In genomic region chr16:18203430-18204091, GRCm38 (mm10) we compare ENCODE assay signal across 26 mouse cellular contexts. TPM values are rescaled to one million over a fixed set of nuclear protein-coding genes. Genes with fewer than 3 reads are reported as not detected.
DNase-seq lines count a peak whose midpoint lies in the region; ATAC-seq lines count a peak whose summit lies in the region.
"Had no signal": no experiment of that assay in that cellular context is flagged by ENCODE, and none has a peak within 500 bp of the region (broad histone marks: within the 10 kb centered on the region; RNA-seq: fewer than 3 reads in every experiment).

No protein-coding gene starts in this region.

- no peaks in the 10 kb centered on the region for H3K9me3 ChIP-seq in hindbrain, embryonic 12.5 days (replicated peaks)
- no peaks in the 10 kb centered on the region for H3K9me3 ChIP-seq in hindbrain, embryonic 14.5 days (ENCODE audit: control insufficient read depth, low read length)
- no peaks in the 10 kb centered on the region for H3K9me3 ChIP-seq in limb, embryonic 11.5 days (ENCODE audit: control insufficient read depth, low read length)
- H3K9me3 ChIP-seq: forebrain, embryonic 10.5 days; heart, embryonic 15.5 days; limb, embryonic 13.5 days; liver, embryonic 12.5 days had no signal

- no peak overlapping the region for H3K9ac ChIP-seq in hindbrain, embryonic 12.5 days
- H3K9ac ChIP-seq in hindbrain, embryonic 14.5 days = no peak overlapping the region
- H3K9ac ChIP-seq in limb, embryonic 11.5 days (ENCODE audit: low read length) = no peak overlapping the region
- H3K9ac ChIP-seq: heart, embryonic 15.5 days; limb, embryonic 13.5 days; liver, embryonic 12.5 days had no signal

- ATAC-seq in hindbrain, embryonic 12.5 days (ENCODE audit: low FRiP score) = peak; percentile 28; the same call in 1 of the 2 replicates
- no peak for ATAC-seq in hindbrain, embryonic 14.5 days (ENCODE audit: low FRiP score)
- ATAC-seq in limb, embryonic 11.5 days (ENCODE audit: insufficient number of reproducible peaks, low FRiP score, low TSS enrichment, low read depth) = peak; percentile 79
- ATAC-seq: hindbrain, postnatal 0 days; liver, embryonic 12.5 days had no signal

- no peak for DNase-seq in hindbrain, embryonic 14.5 days (ENCODE audit: low spot score)
- peak; percentile 27 to 51 for DNase-seq in kidney, postnatal 4 days
- no peak for DNase-seq in kidney, adult 18-20 months
- peak; percentile 44 for DNase-seq in embryo, embryonic 11 days
- peak; percentile 71 for DNase-seq in limb, embryonic 11.5 days (ENCODE audit: low spot score)
- DNase-seq in heart, adult 11 months = no peak
- DNase-seq: adrenal gland, postnatal 25 days; cerebellum, adult 8-10 months; cerebellum, postnatal 36 days; gastrocnemius, adult 2 months; heart, postnatal 36 days; kidney, adult 9 months; lung, adult 2 months; lung, postnatal 14 days; thymus, adult 2 months had no signal

- H3K4me1 ChIP-seq in hindbrain, embryonic 12.5 days = peaks cover 34% of the 10 kb centered on the region
- peaks cover 10% of the 10 kb centered on the region for H3K4me1 ChIP-seq in hindbrain, embryonic 14.5 days (replicated peaks; ENCODE audit: control insufficient read depth, insufficient read depth, low read length)
- peaks cover 41% of the 10 kb centered on the region for H3K4me1 ChIP-seq in limb, embryonic 11.5 days (ENCODE audit: control insufficient read depth, insufficient read depth, low read length)
- H3K4me1 ChIP-seq: heart, embryonic 15.5 days; liver, embryonic 12.5 days had no signal

- no peak overlapping the region for H3K4me2 ChIP-seq in hindbrain, embryonic 12.5 days (replicated peaks)
- H3K4me2 ChIP-seq in hindbrain, embryonic 14.5 days (replicated peaks) = no peak overlapping the region
- no peak overlapping the region for H3K4me2 ChIP-seq in limb, embryonic 11.5 days (ENCODE audit: low read depth, severe bottlenecking)
- H3K4me2 ChIP-seq: heart, embryonic 15.5 days; limb, embryonic 13.5 days; liver, embryonic 12.5 days had no signal

- no peaks in the 10 kb centered on the region for H3K27me3 ChIP-seq in hindbrain, embryonic 12.5 days
- H3K27me3 ChIP-seq in hindbrain, embryonic 14.5 days (ENCODE audit: control insufficient read depth, insufficient read depth, low read length) = no peaks in the 10 kb centered on the region
- H3K27me3 ChIP-seq in limb, embryonic 11.5 days (ENCODE audit: control insufficient read depth, insufficient read depth, low read length) = no peaks in the 10 kb centered on the region
- H3K27me3 ChIP-seq: heart, embryonic 15.5 days had no signal

- no peaks in the 10 kb centered on the region for H3K36me3 ChIP-seq in hindbrain, embryonic 12.5 days
- no peaks in the 10 kb centered on the region for H3K36me3 ChIP-seq in hindbrain, embryonic 14.5 days (replicated peaks; ENCODE audit: control insufficient read depth, insufficient read depth)
- no peaks in the 10 kb centered on the region for H3K36me3 ChIP-seq in limb, embryonic 11.5 days (ENCODE audit: control insufficient read depth, insufficient read depth, low read length)
- H3K36me3 ChIP-seq: forebrain, embryonic 10.5 days; heart, embryonic 15.5 days; limb, embryonic 13.5 days; liver, embryonic 12.5 days had no signal

- no peak overlapping the region for H3K4me3 ChIP-seq in hindbrain, embryonic 12.5 days
- H3K4me3 ChIP-seq in hindbrain, embryonic 14.5 days (replicated peaks; ENCODE audit: low read length) = no peak overlapping the region
- H3K4me3 ChIP-seq in limb, embryonic 11.5 days (ENCODE audit: low read depth, low read length) = no peak overlapping the region
- H3K4me3 ChIP-seq: forebrain, embryonic 10.5 days; gastrocnemius, adult 2 months; heart, embryonic 15.5 days; layer of hippocampus, adult 2 months; limb, embryonic 13.5 days; liver, embryonic 12.5 days had no signal

- WGBS in hindbrain, embryonic 12.5 days = 55% methylated on average over 7 of the region's 7 CpGs
- 62% methylated on average over 7 of the region's 7 CpGs for WGBS in hindbrain, embryonic 14.5 days
- WGBS in limb, embryonic 11.5 days = 2% methylated on average over 7 of the region's 7 CpGs

- no peak overlapping the region for H3K27ac ChIP-seq in hindbrain, embryonic 12.5 days
- H3K27ac ChIP-seq in hindbrain, embryonic 14.5 days = no peak overlapping the region
- peak overlapping the region; percentile 33; the same call in 1 of the 2 replicates for H3K27ac ChIP-seq in limb, embryonic 11.5 days (replicated peaks; ENCODE audit: low read depth, low read length)
- H3K27ac ChIP-seq: forebrain, embryonic 10.5 days; gastrocnemius, adult 2 months; heart, embryonic 15.5 days; hindbrain, postnatal 0 days; layer of hippocampus, adult 2 months; limb, embryonic 13.5 days; liver, embryonic 12.5 days had no signal

RNA-seq across cellular contexts. Expression of gene Ccdc188, which starts 14.1 kb away (rescaled TPM):
- not detected in 2 replicates for polyA plus RNA-seq in hindbrain, embryonic 12.5 days (2016; fragmentation: Nextera tagmentation; extraction: Ambion mirVana)
- polyA plus RNA-seq in hindbrain, embryonic 14.5 days (2014; fragmentation: Nextera tagmentation; extraction: Ambion mirVana) = not detected in 2 replicates
- not detected in 2 replicates for polyA plus RNA-seq in limb, embryonic 11.5 days (2014; fragmentation: Nextera tagmentation; extraction: Ambion mirVana)
- polyA plus RNA-seq: brain, embryonic 14.5 days; embryonic facial prominence, embryonic 11.5 days; forebrain, embryonic 10.5 days; heart, embryonic 15.5 days; hindbrain, postnatal 0 days; limb, embryonic 13.5 days; liver, embryonic 12.5 days; lung, adult 2 months; small intestine, adult 2 months; stomach, embryonic 16.5 days had no signal

RNA-seq across cellular contexts. Expression of gene Zdhhc8, which starts 31.4 kb away (rescaled TPM):
- 19.4 TPM in 2 replicates for polyA plus RNA-seq in hindbrain, embryonic 12.5 days (2016; fragmentation: Nextera tagmentation; extraction: Ambion mirVana)
- 14.8 and 16.4 TPM in 2 replicates for polyA plus RNA-seq in hindbrain, embryonic 14.5 days (2014; fragmentation: Nextera tagmentation; extraction: Ambion mirVana)
- polyA plus RNA-seq in limb, embryonic 11.5 days (2014; fragmentation: Nextera tagmentation; extraction: Ambion mirVana) = 14.5 and 14.6 TPM in 2 replicates

RNA-seq across cellular contexts. Expression of gene Trmt2a, which starts 44.9 kb away (rescaled TPM):
- polyA plus RNA-seq in hindbrain, embryonic 12.5 days (2016; fragmentation: Nextera tagmentation; extraction: Ambion mirVana) = 99.6 and 102 TPM in 2 replicates
- polyA plus RNA-seq in hindbrain, embryonic 14.5 days (2014; fragmentation: Nextera tagmentation; extraction: Ambion mirVana) = 70.9 and 77.0 TPM in 2 replicates
- 95.8 and 96.0 TPM in 2 replicates for polyA plus RNA-seq in limb, embryonic 11.5 days (2014; fragmentation: Nextera tagmentation; extraction: Ambion mirVana)

RNA-seq across cellular contexts. Expression of gene Ranbp1, which starts 45.0 kb away (rescaled TPM):
- 675 and 701 TPM in 2 replicates for polyA plus RNA-seq in hindbrain, embryonic 12.5 days (2016; fragmentation: Nextera tagmentation; extraction: Ambion mirVana)
- polyA plus RNA-seq in hindbrain, embryonic 14.5 days (2014; fragmentation: Nextera tagmentation; extraction: Ambion mirVana) = 411 and 415 TPM in 2 replicates
- 1,289 and 1,302 TPM in 2 replicates for polyA plus RNA-seq in limb, embryonic 11.5 days (2014; fragmentation: Nextera tagmentation; extraction: Ambion mirVana)

RNA-seq across cellular contexts. Expression of gene Gm49776, which starts 54.6 kb away (rescaled TPM):
- polyA plus RNA-seq in hindbrain, embryonic 12.5 days (2016; fragmentation: Nextera tagmentation; extraction: Ambion mirVana) = 1.7 and 3.9 TPM in 2 replicates
- polyA plus RNA-seq in hindbrain, embryonic 14.5 days (2014; fragmentation: Nextera tagmentation; extraction: Ambion mirVana) = 5.3 TPM in 1 of 2 replicates, not detected in the other
- polyA plus RNA-seq in limb, embryonic 11.5 days (2014; fragmentation: Nextera tagmentation; extraction: Ambion mirVana) = 1.3 and 1.7 TPM in 2 replicates
- polyA plus RNA-seq: brain, embryonic 14.5 days; liver, embryonic 12.5 days; small intestine, adult 2 months; stomach, embryonic 16.5 days; thymus, adult 2 months had no signal

Comparison
In these comparisons a context has a peak if more than half of its experiments do, and no peak if none do; other contexts are left out.
1. DNase-seq: peak in kidney, postnatal 4 days (2 of 2), embryo, embryonic 11 days (single experiment) and limb, embryonic 11.5 days (single experiment); none in hindbrain, embryonic 14.5 days (single experiment), kidney, adult 18-20 months (single experiment) and heart, adult 11 months (single experiment).